Mouse (Mus musculus): ENCODE results near the gene Hal.

DNA sequence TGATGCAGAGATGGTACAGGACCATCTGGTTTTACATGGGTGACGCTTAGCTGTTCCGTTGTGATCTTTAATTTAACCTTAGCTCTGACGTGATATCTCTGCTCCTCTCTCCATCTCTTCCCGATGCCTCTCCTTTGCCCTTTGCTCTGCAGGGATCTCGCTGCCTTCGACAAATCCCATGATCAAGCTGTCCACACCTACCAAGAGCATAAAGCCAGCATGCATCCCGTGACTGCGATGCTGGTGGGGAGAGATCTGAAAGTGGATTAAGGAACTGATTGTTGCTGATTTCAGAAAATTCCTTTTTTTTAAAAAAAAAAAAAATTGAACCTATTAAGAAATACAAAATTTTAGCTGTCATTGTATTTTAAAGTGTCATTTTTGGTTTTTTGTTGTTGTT, 4.1 kb upstream of the Hal start:
- no peak for TF ChIP-seq POLR2A (IDR thresholded peaks at IDR 0.05; ENCODE audit: insufficient read depth, low read length)
- no peak for TF ChIP-seq CTCF (IDR thresholded peaks at IDR 0.05; ENCODE audit: low read depth, low read length)
- no peak for TF ChIP-seq EP300 (IDR thresholded peaks at IDR 0.05; ENCODE audit: insufficient read depth, low read depth, low read length)

Measured in ES-Bruce4 (cell line).